Mouse (Mus musculus) heart, embryonic 15.5 days (tissue): ENCODE data around the gene Golga2. TPM values are rescaled to one million over a fixed set of nuclear protein-coding genes. Genes with fewer than 3 reads are reported as not detected.

ENCODE experiments used
- ATAC-seq: fragments of 200-750 bp; cut with Nextera tagmentation; replicated peaks from 2 replicates; pipeline ENCODE4 v1.8.0; 2017; ENCODE audit warnings: low read depth, moderate TSS enrichment; ENCODE audit not compliant: insufficient number of reproducible peaks, insufficient read depth, low FRiP score
- H3K27ac ChIP-seq: fragments of 300-500 bp; sonication (generic); 2 replicates; pipeline ENCODE4 v1.5.1; 2015; ENCODE audit warnings: mild to moderate bottlenecking, inconsistent platforms
- H3K27me3 ChIP-seq: fragments of 300-500 bp; sonication (generic); 2 replicates; pipeline ENCODE4 v1.6.1; 2015; ENCODE audit warnings: inconsistent platforms
- H3K36me3 ChIP-seq: fragments of 300-500 bp; sonication (generic); 2 replicates; pipeline ENCODE4 v1.6.1; 2015; ENCODE audit warnings: mild to moderate bottlenecking, inconsistent platforms
- H3K4me1 ChIP-seq: fragments of 300-500 bp; sonication (generic); replicated peaks from 2 replicates; pipeline ENCODE4 v1.6.1; 2015; ENCODE audit warnings: inconsistent platforms
- H3K4me2 ChIP-seq: fragments of 300-500 bp; sonication (generic); 2 replicates; pipeline ENCODE4 v1.6.1; 2015; ENCODE audit warnings: inconsistent platforms, mild to moderate bottlenecking, moderate library complexity
- H3K4me3 ChIP-seq: fragments of 300-500 bp; sonication (generic); 2 replicates; pipeline ENCODE4 v1.5.1; 2015; ENCODE audit warnings: mild to moderate bottlenecking, inconsistent platforms
- H3K9ac ChIP-seq: fragments of 300-500 bp; sonication (generic); 2 replicates; pipeline ENCODE4 v1.6.1; 2015; ENCODE audit warnings: mild to moderate bottlenecking, inconsistent platforms
- H3K9me3 ChIP-seq: fragments of 300-500 bp; sonication (generic); replicated peaks from 2 replicates; pipeline ENCODE4 v1.6.1; 2016; ENCODE audit warnings: inconsistent platforms
- whole genome bisulfite sequencing: fragments of 180-500 bp; shearing (Covaris S2); methylation state at CpG from one replicate; pipeline ENCODE4 v1.1.7; 2015; ENCODE audit warnings: mixed read lengths; 5-methylcytosine and 5-hydroxymethylcytosine counted together
- polyA plus RNA-seq: library from polyadenylated mRNA; unstranded; fragments of >200 nt; fragmentation: Nextera tagmentation; extraction: Ambion mirVana; gene quantifications from 2 replicates; pipeline ENCODE4 v1.2.1, GENCODE M21; 2015

Gene Golga2
- polyA plus RNA-seq: 21.7 and 26.4 TPM in 2 replicates

DNA sequence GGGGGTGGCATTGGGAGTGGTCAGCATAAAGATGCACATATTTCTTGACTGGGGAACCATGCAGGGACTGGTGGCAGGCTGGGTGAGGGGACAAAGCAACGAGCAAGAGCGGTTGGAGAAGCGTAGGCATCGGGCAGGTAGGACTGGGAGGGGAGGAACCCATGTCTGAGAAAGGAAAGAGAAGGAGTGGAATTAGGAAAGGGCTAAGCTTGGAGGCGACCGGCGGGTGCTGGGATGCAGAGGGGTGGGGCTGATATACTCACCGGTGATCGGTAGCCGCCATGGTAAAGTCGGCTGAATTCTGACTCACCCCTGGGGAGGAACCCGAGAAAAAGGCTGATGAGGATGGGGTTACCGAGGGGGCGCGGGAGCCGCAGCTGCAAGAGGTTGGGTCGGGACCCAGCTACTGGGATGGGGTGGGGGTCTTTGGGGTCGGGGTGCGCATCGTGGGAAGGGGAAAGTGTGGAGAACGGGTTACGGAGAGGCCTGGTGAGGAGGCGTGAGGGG is at the start of gene Golga2:
Gene Golga2 (plus strand): TSS at position 51 of the 507 bp plus-strand sequence.
- Histone ChIP-seq H3K9ac (peak within 1 kb of the TSS; percentile 97), H3K27me3 (no peaks in the 10 kb centered on the region), H3K4me3 (peak within 1 kb of the TSS; percentile 95), H3K4me2 (peak within 1 kb of the TSS; percentile 89), H3K4me1 (peaks cover 35% of the 10 kb centered on the region), H3K27ac (peak within 1 kb of the TSS; percentile 85), H3K36me3 (peaks cover 23% of the 10 kb centered on the region), H3K9me3 (no peaks in the 10 kb centered on the region)
- peak; percentile 3; the same call in 1 of the 2 replicates for ATAC-seq
- WGBS: under 1% methylated on average over 23 of the region's 23 CpGs

DNA sequence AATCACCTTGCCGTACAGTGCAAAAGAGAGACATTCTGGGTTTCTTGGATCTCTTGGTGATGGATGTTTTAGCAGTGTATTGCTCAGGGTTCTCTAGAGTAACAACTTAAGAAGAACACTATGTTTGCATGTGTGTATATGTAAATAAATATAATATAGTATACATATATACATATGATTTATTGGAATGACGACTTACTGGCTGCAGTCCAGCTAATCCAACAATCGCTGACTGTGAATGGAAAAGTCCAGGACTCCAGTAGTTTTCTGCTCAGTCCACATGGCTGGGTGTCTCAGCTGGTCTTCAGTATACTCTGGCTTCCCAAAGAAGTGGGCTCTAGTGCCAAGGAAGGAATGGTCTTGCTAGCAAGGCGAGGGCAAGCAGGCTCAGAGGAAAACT is 49.6 kb upstream of the Golga2 start:
- H3K4me3 ChIP-seq: peak overlapping the region; percentile 77
- H3K4me2 ChIP-seq: peak overlapping the region; percentile 81

DNA sequence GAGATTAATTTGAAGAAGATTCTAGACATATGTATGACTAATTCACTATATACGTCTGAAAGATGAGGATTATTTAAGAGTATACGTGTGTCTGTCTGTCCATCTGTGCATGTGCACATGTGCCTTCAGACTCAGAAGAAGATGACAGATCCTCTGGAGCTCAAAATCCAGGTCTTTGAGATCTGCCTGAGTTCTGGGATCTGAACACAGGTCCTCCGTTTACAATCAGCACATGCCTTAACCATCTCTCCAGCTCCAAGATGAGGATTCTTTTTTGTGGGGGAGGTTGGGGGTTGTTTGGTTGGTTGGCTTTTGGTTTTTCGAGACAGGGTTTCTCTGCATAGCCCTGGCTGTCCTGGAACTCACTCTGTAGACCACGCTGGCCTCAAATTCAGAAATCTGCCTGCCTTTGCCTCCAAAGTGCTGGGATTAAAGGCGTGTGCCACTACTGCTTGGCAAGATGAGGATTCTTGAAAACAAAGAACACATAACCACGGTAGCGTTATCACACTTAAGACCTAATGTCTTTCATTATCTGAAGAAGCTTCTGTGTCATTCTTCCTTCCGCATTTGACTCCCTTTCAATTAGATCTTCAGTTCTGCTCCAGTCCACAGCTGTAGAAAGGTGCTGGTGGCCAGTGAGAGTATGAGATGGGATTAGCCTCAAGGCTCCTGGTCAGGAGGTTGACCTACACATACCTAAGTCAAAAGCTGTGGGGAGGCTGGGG is 48.3 kb upstream of the Golga2 start:
- no peaks in the 10 kb centered on the region for H3K27me3 ChIP-seq
- no peak for ATAC-seq
- H3K4me3 ChIP-seq: no peak overlapping the region
- WGBS: 84% methylated on average over 9 of the region's 9 CpGs
- no peak overlapping the region for H3K4me2 ChIP-seq
- no peak overlapping the region for H3K27ac ChIP-seq
- H3K9ac ChIP-seq: no peak overlapping the region
- H3K4me1 ChIP-seq: peaks cover 18% of the 10 kb centered on the region
- peaks cover 7% of the 10 kb centered on the region; the same call in 1 of the 2 replicates for H3K36me3 ChIP-seq
- H3K9me3 ChIP-seq: no peaks in the 10 kb centered on the region

More for the DNA sequence above, 49.6 kb upstream of the Golga2 start:
- WGBS: 36% methylated on average over 4 of the region's 4 CpGs
- H3K9ac ChIP-seq: peak overlapping the region; percentile 68
- ATAC-seq: no peak
- peaks cover 19% of the 10 kb centered on the region; the same call in 1 of the 2 replicates for H3K36me3 ChIP-seq
- peaks cover 18% of the 10 kb centered on the region for H3K4me1 ChIP-seq
- H3K9me3 ChIP-seq: no peaks in the 10 kb centered on the region
- no peaks in the 10 kb centered on the region for H3K27me3 ChIP-seq
- H3K27ac ChIP-seq: peak overlapping the region; percentile 90

DNA sequence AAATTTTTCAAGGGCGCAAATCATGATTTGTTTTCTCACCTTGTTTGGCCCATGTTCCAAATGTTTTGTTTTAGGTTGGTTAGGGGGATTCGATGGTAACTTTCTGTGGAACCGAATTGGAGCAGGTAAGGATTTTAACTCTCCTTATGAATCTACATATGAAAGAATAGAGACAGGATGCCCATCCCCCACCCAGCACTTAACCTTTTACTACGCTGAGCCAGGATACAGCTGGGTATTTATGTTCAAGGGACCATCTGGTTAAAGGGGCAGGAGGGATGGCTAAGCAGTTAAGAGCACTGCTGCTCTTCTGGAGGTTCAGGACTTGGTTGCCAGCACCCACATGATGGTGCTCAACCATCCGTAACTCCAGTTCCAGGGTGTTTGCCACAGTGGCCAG is 46.6 kb upstream of the Golga2 start:
- Histone ChIP-seq H3K27me3 (no peaks in the 10 kb centered on the region), H3K4me1 (peaks cover 10% of the 10 kb centered on the region), H3K9ac (no peak overlapping the region), H3K36me3 (peaks cover 17% of the 10 kb centered on the region; the same call in 1 of the 2 replicates), H3K9me3 (no peaks in the 10 kb centered on the region), H3K4me2 (no peak overlapping the region), H3K27ac (no peak overlapping the region), H3K4me3 (no peak overlapping the region)
- WGBS: 86% methylated on average over 5 of the region's 5 CpGs
- no peak for ATAC-seq

DNA sequence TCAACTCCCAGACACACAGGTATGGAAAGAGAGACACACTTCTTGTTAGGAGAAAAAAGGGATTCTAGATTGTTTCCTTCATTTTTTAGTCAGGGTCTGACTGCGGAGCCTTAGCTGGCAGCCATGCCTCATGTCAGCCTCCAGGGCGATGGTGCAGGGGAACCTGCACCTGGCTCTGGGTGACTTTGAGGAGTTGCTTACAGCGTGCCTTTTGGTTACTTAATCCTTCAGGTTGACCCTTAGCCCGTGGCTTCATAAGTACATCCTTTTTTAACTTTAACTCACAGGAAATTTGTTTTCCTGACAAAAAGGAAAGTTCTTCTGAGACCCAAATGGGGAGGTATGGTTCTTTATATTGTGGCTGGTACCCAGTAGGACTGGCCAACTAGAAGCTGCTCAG is 44.2 kb upstream of the Golga2 start:
- 76% methylated on average over 4 of the region's 4 CpGs for WGBS
- H3K9ac ChIP-seq: no peak overlapping the region
- no peaks in the 10 kb centered on the region for H3K4me1 ChIP-seq
- peaks cover 21% of the 10 kb centered on the region; the same call in 1 of the 2 replicates for H3K36me3 ChIP-seq
- H3K4me3 ChIP-seq: no peak overlapping the region
- no peak for ATAC-seq
- no peaks in the 10 kb centered on the region for H3K9me3 ChIP-seq
- H3K27me3 ChIP-seq: no peaks in the 10 kb centered on the region
- H3K27ac ChIP-seq: no peak overlapping the region
- no peak overlapping the region for H3K4me2 ChIP-seq

DNA sequence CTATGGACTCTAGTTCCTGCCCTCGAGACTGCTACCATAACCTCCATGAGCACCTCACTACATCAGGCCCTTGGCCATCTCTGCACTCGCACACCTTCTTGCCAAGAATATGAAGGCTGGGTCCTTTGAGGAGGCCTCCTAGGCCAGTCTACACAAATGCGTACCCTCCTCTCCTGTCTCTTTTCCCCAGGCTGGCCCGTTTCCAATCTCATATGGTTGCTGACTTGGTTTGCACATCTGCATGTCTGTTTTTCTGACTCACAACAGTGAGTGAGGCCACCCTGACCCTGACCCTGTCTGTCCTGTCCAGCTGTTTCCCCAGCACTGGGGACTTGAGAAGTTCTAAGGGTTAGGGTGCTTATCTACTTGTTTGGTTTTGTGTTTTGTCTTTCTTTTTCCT is 40.4 kb upstream of the Golga2 start:
- H3K27ac ChIP-seq: no peak overlapping the region
- no peak for ATAC-seq
- H3K9me3 ChIP-seq: no peaks in the 10 kb centered on the region
- H3K27me3 ChIP-seq: no peaks in the 10 kb centered on the region
- WGBS: 82% methylated on average over 4 of the region's 4 CpGs
- H3K4me1 ChIP-seq: no peaks in the 10 kb centered on the region
- H3K4me3 ChIP-seq: no peak overlapping the region
- H3K4me2 ChIP-seq: no peak overlapping the region
- H3K36me3 ChIP-seq: peaks cover 29% of the 10 kb centered on the region; the same call in 1 of the 2 replicates
- H3K9ac ChIP-seq: no peak overlapping the region

DNA sequence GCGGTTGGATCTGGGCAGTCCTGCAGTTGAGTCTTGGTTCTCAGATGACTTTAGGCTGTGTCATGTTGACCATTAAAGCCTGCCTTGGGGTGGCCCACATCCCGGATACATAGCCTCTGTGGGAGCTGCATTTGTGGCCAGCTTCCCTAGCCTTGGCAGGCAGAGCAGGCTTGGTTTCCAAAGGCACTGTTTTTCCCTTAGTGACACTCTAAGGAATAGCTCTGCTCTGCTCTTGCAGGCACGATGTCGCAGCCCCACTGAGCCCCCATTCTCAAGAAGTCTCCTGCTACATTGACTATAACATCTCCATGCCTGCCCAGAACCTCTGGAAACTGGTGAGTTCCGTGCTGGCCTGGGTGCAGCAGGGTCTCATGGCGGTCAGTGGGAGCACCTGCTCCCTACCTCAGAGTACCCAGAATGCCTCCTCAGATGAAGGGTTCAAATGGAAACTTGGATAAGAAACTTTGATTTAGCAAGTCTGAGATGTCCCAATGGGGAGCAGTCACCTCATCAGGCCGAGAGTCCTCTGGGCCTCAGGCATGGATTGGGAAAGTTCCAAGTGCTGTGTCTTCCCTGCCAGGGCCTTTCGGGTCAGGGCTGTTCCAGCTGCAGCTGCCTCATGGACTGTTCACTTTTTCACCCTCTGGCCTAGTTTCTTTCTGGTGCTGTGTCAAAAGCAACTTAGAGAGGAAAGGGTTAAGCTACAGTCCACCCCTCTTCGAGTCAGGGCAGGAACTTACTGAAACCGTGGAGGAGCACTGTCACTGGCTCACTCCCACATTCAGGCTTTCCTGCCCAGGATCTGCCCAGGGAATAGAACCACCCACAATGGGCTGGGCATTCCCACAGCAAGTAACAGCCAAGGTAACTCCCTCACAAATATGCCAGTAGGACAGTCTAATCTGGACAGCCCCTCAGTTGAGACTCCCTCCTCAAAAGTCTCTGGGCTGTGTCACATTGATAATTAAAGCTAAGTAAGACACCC is 38.5 kb upstream of the Golga2 start:
- no peaks in the 10 kb centered on the region for H3K4me1 ChIP-seq
- no peaks in the 10 kb centered on the region for H3K27me3 ChIP-seq
- H3K27ac ChIP-seq: no peak overlapping the region
- no peak overlapping the region for H3K9ac ChIP-seq
- no peaks in the 10 kb centered on the region for H3K9me3 ChIP-seq
- peaks cover 40% of the 10 kb centered on the region; the same call in 1 of the 2 replicates for H3K36me3 ChIP-seq
- no peak overlapping the region for H3K4me3 ChIP-seq
- H3K4me2 ChIP-seq: no peak overlapping the region
- WGBS: 73% methylated on average over 10 of the region's 10 CpGs
- ATAC-seq: no peak

DNA sequence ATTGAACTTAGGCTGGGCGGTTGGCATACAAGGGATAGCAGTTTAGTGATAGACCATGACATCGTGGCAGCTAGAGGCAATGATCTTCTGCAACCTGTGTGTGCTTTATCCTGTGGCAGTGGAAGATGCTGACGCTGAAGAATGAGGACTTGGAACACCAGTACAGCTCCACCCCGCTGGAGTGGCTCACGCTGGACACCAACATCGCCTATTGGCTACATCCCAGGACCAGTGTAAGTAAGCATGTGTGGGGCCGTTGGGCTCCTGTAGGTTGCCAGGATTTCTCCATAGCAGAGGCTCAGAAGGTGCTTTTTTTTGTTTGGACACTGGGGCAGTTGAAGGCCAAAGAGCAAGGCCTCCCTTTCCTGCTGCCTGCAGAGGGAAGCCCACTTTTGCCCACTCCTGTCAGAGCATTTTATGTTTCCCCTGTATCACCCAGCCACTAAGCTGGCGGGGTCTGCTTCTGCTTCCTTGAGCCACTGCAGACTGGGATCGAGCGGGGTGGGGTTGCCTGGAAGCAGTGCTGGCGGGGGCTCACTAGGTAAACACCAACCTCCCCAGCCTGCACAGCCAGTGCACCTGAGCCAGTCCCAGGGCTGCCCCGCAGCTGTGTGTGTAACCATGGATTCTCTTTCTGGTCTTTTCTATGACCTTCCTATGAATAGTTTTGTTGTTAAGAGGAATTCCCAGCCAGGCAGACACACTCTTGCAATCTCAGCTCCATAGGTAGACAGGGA is 35.2 kb upstream of the Golga2 start:
- 79% methylated on average over 12 of the region's 12 CpGs for WGBS
- no peak overlapping the region for H3K4me3 ChIP-seq
- no peaks in the 10 kb centered on the region for H3K4me1 ChIP-seq
- ATAC-seq: no peak
- no peaks in the 10 kb centered on the region for H3K27me3 ChIP-seq
- H3K27ac ChIP-seq: no peak overlapping the region
- no peak overlapping the region for H3K4me2 ChIP-seq
- peaks cover 45% of the 10 kb centered on the region for H3K36me3 ChIP-seq
- H3K9me3 ChIP-seq: no peaks in the 10 kb centered on the region
- H3K9ac ChIP-seq: no peak overlapping the region

DNA sequence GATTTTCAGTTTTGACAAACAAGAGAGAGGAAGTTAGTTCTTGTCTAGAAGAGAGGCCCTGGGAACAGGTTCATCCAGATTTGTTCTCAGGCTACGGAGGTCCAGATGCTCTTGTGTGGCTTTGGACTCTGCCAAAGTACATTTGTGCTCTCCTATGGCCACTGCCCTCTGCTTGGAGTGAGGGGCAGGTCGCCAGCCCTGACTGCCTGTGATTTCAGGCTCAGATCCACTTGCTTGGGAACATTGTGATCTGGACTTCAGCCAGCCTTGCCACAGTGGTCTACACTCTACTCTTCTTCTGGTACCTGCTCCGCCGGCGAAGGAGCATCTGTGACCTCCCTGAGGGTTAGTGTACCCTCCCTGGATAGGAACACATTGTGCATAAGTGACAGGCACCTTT is 34.5 kb upstream of the Golga2 start:
- H3K4me2 ChIP-seq: no peak overlapping the region

DNA sequence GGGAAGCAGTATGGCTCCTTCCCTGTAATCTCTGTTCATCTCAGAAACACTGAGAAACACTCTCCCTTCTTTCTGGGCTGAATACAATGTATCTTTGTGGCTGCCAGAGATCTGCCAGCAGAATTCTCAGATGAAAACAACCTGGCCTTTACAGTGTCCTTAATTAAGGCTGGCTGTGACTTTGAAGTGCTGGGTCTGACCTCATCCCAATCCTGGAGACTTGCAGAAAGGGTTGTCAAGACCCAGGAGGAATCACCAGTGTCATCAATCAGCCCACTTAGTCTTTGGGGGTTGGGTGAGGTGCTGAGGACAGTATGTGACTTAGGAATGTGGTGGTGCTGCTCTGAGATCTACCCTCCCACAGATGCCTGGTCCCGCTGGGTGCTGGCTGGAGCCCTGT is 33.8 kb upstream of the Golga2 start:
- Histone ChIP-seq H3K27me3 (no peaks in the 10 kb centered on the region), H3K9me3 (no peaks in the 10 kb centered on the region), H3K4me3 (no peak overlapping the region), H3K36me3 (peaks cover 55% of the 10 kb centered on the region), H3K4me1 (no peaks in the 10 kb centered on the region), H3K4me2 (no peak overlapping the region), H3K9ac (no peak overlapping the region), H3K27ac (no peak overlapping the region)
- WGBS: 80% methylated on average over 1 of the region's 1 CpGs
- ATAC-seq: no peak

More for the DNA sequence above, 34.5 kb upstream of the Golga2 start:
- no peak overlapping the region for H3K9ac ChIP-seq
- H3K27ac ChIP-seq: no peak overlapping the region
- WGBS: 82% methylated on average over 5 of the region's 5 CpGs
- H3K36me3 ChIP-seq: peaks cover 51% of the 10 kb centered on the region
- H3K27me3 ChIP-seq: no peaks in the 10 kb centered on the region
- no peaks in the 10 kb centered on the region for H3K4me1 ChIP-seq
- no peak overlapping the region for H3K4me3 ChIP-seq
- ATAC-seq: no peak
- H3K9me3 ChIP-seq: no peaks in the 10 kb centered on the region
